Mouse (Mus musculus) layer of hippocampus, adult 9-10 months (tissue): Measurements from ENCODE around the gene Cutal.
A peak's percentile ranks its signal among the peaks of the same experiment; 100 is the strongest.
"Not testable (repeated sequence)": the region's sequence is repeated elsewhere in the genome, so short reads cannot be mapped to it uniquely, and the experiment has no call there.

Experiments used
- DNase-seq: peaks from one replicate; pipeline ENCODE4 v3.0.0; 2022; ENCODE audit warnings: low spot score

Gene Cutal

GRCm38 (mm10) chr2:34874271-34874670 is at the start of gene Cutal:
TSS of gene Cutal (plus strand) at chr2:34874396.
- no peak for DNase-seq

GRCm38 (mm10) chr2:34825827-34826459 is 48.3 kb upstream of the Cutal start, which contains the start of gene Fbxw2:
TSS of gene Fbxw2 (minus strand) at chr2:34826311.
- peak; percentile 62 for DNase-seq

- no peak for DNase-seq
Measured at GRCm38 (mm10) chr2:34826460-34827231, 47.5 kb upstream of the Cutal start.

GRCm38 (mm10) chr2:34827591-34827990 is 46.6 kb upstream of the Cutal start:
- no peak for DNase-seq

- DNase-seq: no peak
Measured at GRCm38 (mm10) chr2:34828026-34828425, 46.2 kb upstream of the Cutal start.

GRCm38 (mm10) chr2:34830066-34830465 is 44.1 kb upstream of the Cutal start:
- not testable (repeated sequence) for DNase-seq

- not testable (repeated sequence) for DNase-seq
Measured at GRCm38 (mm10) chr2:34832766-34833457, 41.3 kb upstream of the Cutal start, which contains the start of gene Gm34653. TSS of gene Gm34653 (plus strand) at chr2:34833007.

- DNase-seq: no peak
Measured at GRCm38 (mm10) chr2:34833624-34834023, 40.6 kb upstream of the Cutal start.

GRCm38 (mm10) chr2:34835669-34836068 is 38.5 kb upstream of the Cutal start:
- DNase-seq: no peak

- DNase-seq: not testable (repeated sequence)
Measured at GRCm38 (mm10) chr2:34840143-34840542, 34.1 kb upstream of the Cutal start.

GRCm38 (mm10) chr2:34841706-34842105 is 32.5 kb upstream of the Cutal start:
- DNase-seq: peak; percentile 41

- no peak for DNase-seq
Measured at GRCm38 (mm10) chr2:34843211-34843939, 30.8 kb upstream of the Cutal start.

- no peak for DNase-seq
Measured at GRCm38 (mm10) chr2:34847702-34848101, 26.5 kb upstream of the Cutal start.

- no peak for DNase-seq
Measured at GRCm38 (mm10) chr2:34855265-34855664, 18.9 kb upstream of the Cutal start.

- DNase-seq: no peak
Measured at GRCm38 (mm10) chr2:34857728-34858127, 16.5 kb upstream of the Cutal start.

GRCm38 (mm10) chr2:34869680-34870079 is 4.5 kb upstream of the Cutal start:
- no peak for DNase-seq

- peak; percentile 87 for DNase-seq
Measured at GRCm38 (mm10) chr2:34870520-34871474, 3.4 kb upstream of the Cutal start.

GRCm38 (mm10) chr2:34874816-34875345 is 685 bp downstream of the Cutal start, which contains the start of gene Psmd5:
TSS of gene Psmd5 (minus strand) at chr2:34874968.
- DNase-seq: no peak

- DNase-seq: no peak
Measured at GRCm38 (mm10) chr2:34880054-34880453, 5.9 kb downstream of the Cutal start.

GRCm38 (mm10) chr2:34882757-34883156 is 8.6 kb downstream of the Cutal start:
- DNase-seq: no peak
